Comparison of ENCODE assay signal across 8 mouse cellular contexts in genomic region chr5:31571023-31571608, GRCm38 (mm10). TPM values are rescaled to one million over a fixed set of nuclear protein-coding genes. Genes with fewer than 3 reads are reported as not detected.
DNase-seq lines count a peak whose midpoint lies in the region; ATAC-seq and TF ChIP-seq lines count a peak whose summit lies in the region.

No protein-coding gene starts in this region.

- TF ChIP-seq CTCF in left cerebral cortex, adult 2 months (IDR thresholded peaks at IDR 0.05), result no peak
- no peak for TF ChIP-seq CTCF in small intestine, adult 2 months (IDR thresholded peaks at IDR 0.05; ENCODE audit: extremely low read depth, insufficient read length, insufficient replicate concordance, low read depth, low read length)

- H3K36me3 ChIP-seq in forebrain, embryonic 15.5 days, result no peaks in the 10 kb centered on the region
- H3K36me3 ChIP-seq in hindbrain, embryonic 10.5 days, result no peaks in the 10 kb centered on the region
- no peaks in the 10 kb centered on the region for H3K36me3 ChIP-seq in small intestine, adult 2 months (ENCODE audit: control insufficient read depth, insufficient read depth, low read length)

- WGBS in forebrain, embryonic 15.5 days, result 23% methylated on average over 20 of the region's 20 CpGs
- 17% methylated on average over 20 of the region's 20 CpGs for WGBS in hindbrain, embryonic 10.5 days
- 57% methylated on average over 20 of the region's 20 CpGs for WGBS in small intestine, adult 2 months

- H3K9ac ChIP-seq in forebrain, embryonic 15.5 days (replicated peaks), result peak overlapping the region; percentile 26; the same call in 1 of the 2 replicates

- H3K27me3 ChIP-seq in forebrain, embryonic 15.5 days, result no peaks in the 10 kb centered on the region
- no peaks in the 10 kb centered on the region for H3K27me3 ChIP-seq in hindbrain, embryonic 10.5 days (ENCODE audit: insufficient read depth, poor library complexity, severe bottlenecking)
- H3K27me3 ChIP-seq in small intestine, adult 2 months (ENCODE audit: control insufficient read depth, insufficient read depth, low read length), result no peaks in the 10 kb centered on the region

- H3K4me2 ChIP-seq in forebrain, embryonic 15.5 days (replicated peaks), result peak overlapping the region; percentile 19; the same call in 1 of the 2 replicates

- peak; percentile 35 for DNase-seq in CD4-positive, CD25-positive, alpha-beta regulatory T cell, adult 2 months (ENCODE audit: low read depth, low spot score)
- DNase-seq in adrenal gland, postnatal 10 days, result peak; percentile 76
- no peak for DNase-seq in hindbrain, embryonic 10.5 days (ENCODE audit: low spot score)
- peak; percentile 53 to 55 for DNase-seq in left cerebral cortex, adult 2 months (ENCODE audit: extremely low spot score in 1 of 2, low spot score in 2 of 2)
- DNase-seq in lung, postnatal 4 days, result peak; percentile 66 to 75
- no peak for DNase-seq in thymus, postnatal 10 days (ENCODE audit: low spot score in 2 of 2)

- intact Hi-C loops in left cerebral cortex, adult 2 months (cut with DNase I), result loop anchor here (5.0 to 10.0 kb wide), 2 partner anchors 126 to 314 kb away; partner anchors contain the start of genes Babam2 and Rbks

- no peak overlapping the region for H3K27ac ChIP-seq in forebrain, embryonic 15.5 days (replicated peaks)
- H3K27ac ChIP-seq in hindbrain, embryonic 10.5 days, result no peak overlapping the region
- H3K27ac ChIP-seq in left cerebral cortex, adult 2 months, result peak overlapping the region; percentile 81
- peak overlapping the region; percentile 43 for H3K27ac ChIP-seq in small intestine, adult 2 months (ENCODE audit: insufficient read depth, low read depth, low read length)

- no peak overlapping the region for H3K4me3 ChIP-seq in forebrain, embryonic 15.5 days
- peak overlapping the region; percentile 18; the same call in 1 of the 2 replicates for H3K4me3 ChIP-seq in hindbrain, embryonic 10.5 days
- peak overlapping the region; percentile 13 for H3K4me3 ChIP-seq in left cerebral cortex, adult 2 months
- peak overlapping the region; percentile 30 for H3K4me3 ChIP-seq in small intestine, adult 2 months (ENCODE audit: low read depth, low read length)

- 0 out of 2 replicates have a peak, but pooled peaks have one; percentile 23 for ATAC-seq in forebrain, embryonic 15.5 days (replicated peaks)

- H3K4me1 ChIP-seq in forebrain, embryonic 15.5 days, result peaks cover 8% of the 10 kb centered on the region
- peaks cover 14% of the 10 kb centered on the region for H3K4me1 ChIP-seq in hindbrain, embryonic 10.5 days (replicated peaks)
- H3K4me1 ChIP-seq in small intestine, adult 2 months (ENCODE audit: control insufficient read depth, insufficient read depth, insufficient read length, low read length), result no peaks in the 10 kb centered on the region

- H3K9me3 ChIP-seq in forebrain, embryonic 15.5 days, result no peaks in the 10 kb centered on the region
- no peaks in the 10 kb centered on the region for H3K9me3 ChIP-seq in hindbrain, embryonic 10.5 days

- TF ChIP-seq POLR2A in small intestine, adult 2 months (IDR thresholded peaks at IDR 0.05; ENCODE audit: low read depth, low read length), result no peak

RNA-seq across cellular contexts. Expression of gene Mrpl33, which starts 25.6 kb away (rescaled TPM):
- 100 to 1,000 TPM; 282 to 285 TPM for total RNA-seq in adrenal gland, postnatal 10 days (2021)
- 204 and 220 TPM in 2 replicates for polyA plus RNA-seq in forebrain, embryonic 15.5 days (2015; fragmentation: Nextera tagmentation; extraction: Ambion mirVana)
- 240 and 250 TPM in 2 replicates for polyA plus RNA-seq in hindbrain, embryonic 10.5 days (2016; fragmentation: Nextera tagmentation; extraction: Ambion mirVana)
- total RNA-seq in left cerebral cortex, adult 2 months (2021), result 10 to 100 TPM; 75.2 to 86.7 TPM
- 4.3 and 7.9 TPM in 2 replicates for polyA plus RNA-seq in small intestine, adult 2 months (2012; rRNA removed)

RNA-seq across cellular contexts. Expression of gene Supt7l, which starts 43.5 kb away (rescaled TPM):
- 10 to 100 TPM; 16.0 to 20.9 TPM for total RNA-seq in adrenal gland, postnatal 10 days (2021)
- polyA plus RNA-seq in forebrain, embryonic 15.5 days (2015; fragmentation: Nextera tagmentation; extraction: Ambion mirVana), result 29.1 and 29.9 TPM in 2 replicates
- 26.2 and 26.9 TPM in 2 replicates for polyA plus RNA-seq in hindbrain, embryonic 10.5 days (2016; fragmentation: Nextera tagmentation; extraction: Ambion mirVana)
- 10 to 100 TPM; 16.3 to 18.4 TPM for total RNA-seq in left cerebral cortex, adult 2 months (2021)
- 4.2 and 6.8 TPM in 2 replicates for polyA plus RNA-seq in small intestine, adult 2 months (2012; rRNA removed)

RNA-seq across cellular contexts. Expression of gene Slc4a1ap, which starts 44.3 kb away (rescaled TPM):
- 10 to 100 TPM; 27.9 to 28.5 TPM for total RNA-seq in adrenal gland, postnatal 10 days (2021)
- polyA plus RNA-seq in forebrain, embryonic 15.5 days (2015; fragmentation: Nextera tagmentation; extraction: Ambion mirVana), result 33.0 and 36.5 TPM in 2 replicates
- 24.0 and 29.5 TPM in 2 replicates for polyA plus RNA-seq in hindbrain, embryonic 10.5 days (2016; fragmentation: Nextera tagmentation; extraction: Ambion mirVana)
- 10 to 100 TPM; 49.3 TPM for total RNA-seq in left cerebral cortex, adult 2 months (2021)
- polyA plus RNA-seq in small intestine, adult 2 months (2012; rRNA removed), result 3.7 and 8.7 TPM in 2 replicates

Comparison
In these comparisons a context has a peak if more than half of its experiments do, and no peak if none do; other contexts are left out.
1. DNase-seq: peak in CD4-positive, CD25-positive, alpha-beta regulatory T cell, adult 2 months (single experiment), adrenal gland, postnatal 10 days (single experiment), left cerebral cortex, adult 2 months (2 of 2) and lung, postnatal 4 days (2 of 2); none in hindbrain, embryonic 10.5 days (single experiment) and thymus, postnatal 10 days (0 of 2).
2. H3K27ac ChIP-seq: peak in left cerebral cortex, adult 2 months (single experiment) and small intestine, adult 2 months (single experiment); none in forebrain, embryonic 15.5 days (single experiment) and hindbrain, embryonic 10.5 days (single experiment).
3. RNA of gene Mrpl33, which starts 25.6 kb away (polyA plus RNA-seq): 240 to 250 TPM in hindbrain, embryonic 10.5 days and 204 to 220 TPM in forebrain, embryonic 15.5 days; 4.3 to 7.9 TPM in small intestine, adult 2 months; every median in the first group is over 10 times any median in the second.